Mouse (Mus musculus): Measurements from ENCODE around the gene Tspan12. TPM values are rescaled to one million over a fixed set of nuclear protein-coding genes. Genes with fewer than 3 reads are reported as not detected.
A peak's percentile ranks its signal among the peaks of the same experiment; 100 is the strongest.
"Not testable (repeated sequence)": the region's sequence is repeated elsewhere in the genome, so short reads cannot be mapped to it uniquely, and the experiment has no call there.

Gene Tspan12
- total RNA-seq (2021) = 10 to 100 TPM; 27.9 to 33.2 TPM
- long read RNA-seq, partial matches to known transcripts = 23 of 25 reads
- long read RNA-seq, other reads (novel, unspliced or antisense) = 2 of 25 reads

GRCm38 (mm10) chr6:21852344-21852785 is at the start of gene Tspan12:
Gene Tspan12 (minus strand): TSS chr6:21852515.
- no peak for DNase-seq (ENCODE audit: low spot score in 2 of 2)

- peak; percentile 10 to 16 for DNase-seq (ENCODE audit: low spot score in 2 of 2)
These were observed 42.1 kb upstream of the Tspan12 start for GRCm38 (mm10) chr6:21894451-21894850.

- no peak for DNase-seq (ENCODE audit: low spot score in 2 of 2)
These were observed 36.8 kb upstream of the Tspan12 start for GRCm38 (mm10) chr6:21889101-21889500.

GRCm38 (mm10) chr6:21887971-21888370 is 35.7 kb upstream of the Tspan12 start:
- DNase-seq (ENCODE audit: low spot score in 2 of 2) = not testable (repeated sequence)

- DNase-seq (ENCODE audit: low spot score in 2 of 2) = no peak
These were observed 27.2 kb upstream of the Tspan12 start for GRCm38 (mm10) chr6:21879496-21879895.

- no peak for DNase-seq (ENCODE audit: low spot score in 2 of 2)
These were observed 15.0 kb upstream of the Tspan12 start for GRCm38 (mm10) chr6:21867310-21867709.

GRCm38 (mm10) chr6:21864179-21864578 is 11.9 kb upstream of the Tspan12 start:
- DNase-seq (ENCODE audit: low spot score in 2 of 2) = no peak

- no peak for DNase-seq (ENCODE audit: low spot score in 2 of 2)
These were observed 11.2 kb upstream of the Tspan12 start for GRCm38 (mm10) chr6:21863561-21863960.

- no peak for DNase-seq (ENCODE audit: low spot score in 2 of 2)
These were observed 9.0 kb upstream of the Tspan12 start for GRCm38 (mm10) chr6:21861316-21861715.

GRCm38 (mm10) chr6:21857843-21858242 is 5.5 kb upstream of the Tspan12 start:
- no peak for DNase-seq (ENCODE audit: low spot score in 2 of 2)

GRCm38 (mm10) chr6:21855921-21856320 is 3.6 kb upstream of the Tspan12 start:
- DNase-seq (ENCODE audit: low spot score in 2 of 2) = no peak

- DNase-seq (ENCODE audit: low spot score in 2 of 2) = no peak
These were observed 1.0 kb upstream of the Tspan12 start for GRCm38 (mm10) chr6:21853342-21853741.

- peak; percentile 70 to 79 for DNase-seq (ENCODE audit: low spot score in 2 of 2)
These were observed 545 bp downstream of the Tspan12 start for GRCm38 (mm10) chr6:21851596-21852343.

GRCm38 (mm10) chr6:21851346-21851595 is 1.0 kb downstream of the Tspan12 start:
- no peak for DNase-seq (ENCODE audit: low spot score in 2 of 2)

- DNase-seq (ENCODE audit: low spot score in 2 of 2) = peak in 1 of 2 experiments; percentile 13
These were observed 1.6 kb downstream of the Tspan12 start for GRCm38 (mm10) chr6:21850526-21851345.

- no peak for DNase-seq (ENCODE audit: low spot score in 2 of 2)
These were observed 3.5 kb downstream of the Tspan12 start for GRCm38 (mm10) chr6:21848808-21849207.

- peak; percentile 16 to 37 for DNase-seq (ENCODE audit: low spot score in 2 of 2)
These were observed 12.1 kb downstream of the Tspan12 start for GRCm38 (mm10) chr6:21839976-21840775.

GRCm38 (mm10) chr6:21839244-21839814 is 13.0 kb downstream of the Tspan12 start:
- DNase-seq (ENCODE audit: low spot score in 2 of 2) = no peak

GRCm38 (mm10) chr6:21833531-21833930 is 18.8 kb downstream of the Tspan12 start:
- DNase-seq (ENCODE audit: low spot score in 2 of 2) = no peak

GRCm38 (mm10) chr6:21831871-21832270 is 20.4 kb downstream of the Tspan12 start:
- DNase-seq (ENCODE audit: low spot score in 2 of 2) = no peak

GRCm38 (mm10) chr6:21830931-21831330 is 21.4 kb downstream of the Tspan12 start:
- DNase-seq (ENCODE audit: low spot score in 2 of 2) = no peak

Measured in layer of hippocampus, postnatal 10 days (tissue).